Mouse (Mus musculus): ENCODE measurements around the gene Prss28.

Gene Prss28

DNA sequence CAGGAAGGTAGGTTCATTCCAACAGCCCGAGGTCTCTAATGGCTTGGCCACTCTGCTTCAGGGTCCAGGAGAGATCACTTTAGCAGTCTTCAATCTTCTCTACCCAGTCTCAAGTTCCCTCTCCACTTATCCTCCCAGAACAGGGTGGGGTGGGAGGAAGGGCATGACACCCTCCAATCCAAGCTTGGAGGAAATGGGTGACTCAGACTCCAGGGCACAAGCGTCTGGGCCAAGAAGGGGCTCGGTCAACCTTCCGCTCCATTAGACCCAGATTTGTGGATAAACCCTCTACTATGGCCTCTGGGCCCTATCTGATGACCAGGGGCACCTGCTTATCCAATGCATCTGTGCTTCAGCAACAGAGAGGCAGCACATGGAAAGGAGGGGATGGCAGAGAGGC is 37.0 kb downstream of the Prss28 start, which contains the start of gene Tpsab1:
Gene Tpsab1 (minus strand): TSS at position 101 of the 400 bp plus-strand sequence.
- no peak for DNase-seq

GRCm38 (mm10) chr17:25361291-25361690 is 52.8 kb downstream of the Prss28 start:
- DNase-seq, result no peak

All from thymus, postnatal 4 days (tissue).